Mouse (Mus musculus): ENCODE measurements around the gene Bco2.

Gene Bco2

GRCm38 (mm10) chr9:50515462-50515861 is 39.5 kb downstream of the Bco2 start:
- no peak for DNase-seq (ENCODE audit: low spot score)

- DNase-seq (ENCODE audit: low spot score) = no peak
These were observed 47.4 kb downstream of the Bco2 start for GRCm38 (mm10) chr9:50507570-50507969.

DNA sequence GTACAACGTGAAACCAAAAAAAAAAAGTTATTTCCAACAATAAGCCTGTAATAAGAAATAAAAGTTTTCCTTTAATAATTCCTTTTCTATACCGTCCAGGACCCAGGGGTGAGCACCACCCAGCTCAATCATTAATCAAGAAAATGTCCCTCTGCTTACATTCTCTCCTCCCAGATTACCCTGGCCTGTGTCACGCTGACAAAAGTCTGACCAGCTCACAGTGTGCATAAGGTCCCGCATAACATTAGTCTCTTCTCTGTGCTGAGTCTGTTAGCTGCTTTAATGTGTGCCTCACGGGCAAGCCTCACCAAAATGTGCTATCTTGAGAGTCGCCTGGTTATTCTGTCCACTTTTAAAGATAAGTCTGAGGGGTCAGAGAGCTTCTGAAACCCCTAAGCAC is 49.6 kb downstream of the Bco2 start:
- DNase-seq (ENCODE audit: low spot score) = no peak

- no peak for DNase-seq (ENCODE audit: low spot score)
These were observed 52.0 kb downstream of the Bco2 start for GRCm38 (mm10) chr9:50502949-50503348.

DNA sequence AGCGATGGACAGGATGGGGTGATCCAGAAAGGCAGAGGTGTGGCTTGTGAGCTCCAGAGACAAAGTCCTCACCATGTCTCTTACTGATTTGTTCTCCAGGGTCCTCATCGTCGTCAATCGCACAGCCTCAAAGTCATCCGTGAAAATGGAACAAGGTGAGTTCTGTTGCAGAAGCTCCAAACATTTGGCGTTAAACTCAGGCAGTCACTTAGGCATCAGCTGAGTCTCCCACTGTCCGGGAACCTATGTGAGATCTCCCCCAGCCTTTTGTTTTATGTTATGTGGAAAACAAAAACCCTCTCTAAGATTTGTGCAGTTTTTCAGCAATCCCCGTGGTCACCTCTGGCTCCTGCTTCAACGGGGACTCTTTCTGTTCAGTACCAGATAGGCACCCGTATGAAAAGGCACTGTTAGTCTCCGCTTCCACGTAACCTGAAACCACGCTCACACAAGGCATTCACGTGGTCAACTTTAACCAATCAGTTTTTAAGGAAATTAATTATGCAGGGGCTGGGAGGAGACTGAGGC is 53.9 kb downstream of the Bco2 start:
- DNase-seq (ENCODE audit: low spot score) = no peak

DNA sequence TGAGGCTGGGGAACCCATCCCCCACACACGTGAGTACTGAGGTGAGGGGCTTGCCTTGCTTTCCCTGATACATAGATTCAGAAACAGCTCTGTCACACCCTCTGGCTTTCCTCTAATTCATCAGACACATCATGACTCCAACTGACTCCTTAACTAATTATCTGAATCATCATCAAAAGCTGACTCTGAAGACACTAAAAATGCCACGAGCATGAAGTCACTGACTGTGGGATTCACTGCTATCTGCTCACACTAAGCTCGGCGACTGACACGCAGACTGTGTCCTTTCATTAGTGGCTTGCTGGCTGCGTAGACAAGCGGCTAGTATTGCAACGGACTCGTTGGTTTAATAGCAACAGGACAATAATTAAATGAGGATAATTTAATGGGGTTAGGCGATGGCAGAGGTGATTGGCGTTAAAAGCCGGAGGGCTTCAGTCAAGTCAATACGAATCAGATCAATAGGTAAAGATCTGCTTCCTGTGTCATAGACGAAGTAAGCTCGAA is 54.5 kb downstream of the Bco2 start:
- no peak for DNase-seq (ENCODE audit: low spot score)

DNA sequence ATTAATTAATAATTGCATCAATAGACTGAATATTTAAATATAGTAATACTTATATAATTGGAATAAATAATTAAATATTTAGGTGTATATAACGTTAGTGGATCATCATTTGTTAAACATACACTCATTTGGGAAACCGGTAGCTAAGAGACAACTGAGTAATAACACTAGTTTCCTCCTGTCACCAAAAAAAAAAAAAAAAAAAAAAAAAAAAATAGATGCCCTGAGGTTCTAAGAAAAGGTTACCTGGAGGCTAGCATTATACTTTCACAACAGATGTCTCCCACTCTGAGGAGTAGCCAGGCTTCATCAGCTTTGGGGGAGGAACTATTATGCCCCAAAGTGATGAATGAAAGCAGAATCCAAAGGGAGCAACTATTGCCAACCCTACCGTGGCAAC is 55.2 kb downstream of the Bco2 start:
- no peak for DNase-seq (ENCODE audit: low spot score)

- DNase-seq (ENCODE audit: low spot score) = no peak
These were observed 56.2 kb downstream of the Bco2 start for GRCm38 (mm10) chr9:50498815-50499214.

- DNase-seq (ENCODE audit: low spot score) = no peak
These were observed 57.4 kb downstream of the Bco2 start for GRCm38 (mm10) chr9:50497536-50497935.

GRCm38 (mm10) chr9:50497076-50497475 is 57.9 kb downstream of the Bco2 start:
- DNase-seq (ENCODE audit: low spot score) = no peak

DNA sequence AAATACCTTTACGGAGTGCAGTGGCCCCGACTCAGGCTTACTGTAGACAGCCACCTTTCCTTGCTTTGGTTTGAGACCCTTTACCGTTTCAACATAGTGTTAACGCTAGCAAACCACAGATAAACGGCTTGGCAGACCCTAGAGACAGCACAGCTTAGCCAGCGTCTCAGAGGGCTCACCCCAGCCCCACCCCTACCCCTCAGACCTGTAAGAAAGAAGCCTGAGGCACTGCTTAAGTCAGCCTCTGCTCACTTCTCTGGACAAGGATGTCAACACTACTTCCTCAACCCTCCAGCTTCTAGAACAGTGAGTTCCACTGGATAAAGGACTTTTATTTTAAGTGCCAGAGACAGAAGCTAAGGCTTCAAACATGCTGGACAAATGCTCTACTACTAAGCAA is 58.4 kb downstream of the Bco2 start:
- no peak for DNase-seq (ENCODE audit: low spot score)

DNA sequence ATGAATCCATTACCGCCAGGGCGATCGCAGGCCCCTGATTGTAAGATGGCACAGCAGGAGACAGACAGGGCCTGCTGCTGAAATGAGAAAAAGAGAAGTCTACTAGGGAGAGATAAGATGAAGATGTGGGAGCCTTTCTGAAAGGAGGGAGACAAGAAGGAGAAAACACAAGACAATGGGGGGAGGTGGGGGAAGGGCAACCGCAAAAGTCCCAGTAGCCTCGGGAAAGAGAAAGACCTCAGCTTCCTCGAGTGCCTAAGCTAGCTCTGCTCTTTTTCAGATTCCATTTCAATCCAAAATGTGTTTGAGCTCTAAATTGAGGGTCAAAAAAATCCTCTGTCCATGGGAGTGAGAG is 58.9 kb downstream of the Bco2 start:
- no peak for DNase-seq (ENCODE audit: low spot score)

DNA sequence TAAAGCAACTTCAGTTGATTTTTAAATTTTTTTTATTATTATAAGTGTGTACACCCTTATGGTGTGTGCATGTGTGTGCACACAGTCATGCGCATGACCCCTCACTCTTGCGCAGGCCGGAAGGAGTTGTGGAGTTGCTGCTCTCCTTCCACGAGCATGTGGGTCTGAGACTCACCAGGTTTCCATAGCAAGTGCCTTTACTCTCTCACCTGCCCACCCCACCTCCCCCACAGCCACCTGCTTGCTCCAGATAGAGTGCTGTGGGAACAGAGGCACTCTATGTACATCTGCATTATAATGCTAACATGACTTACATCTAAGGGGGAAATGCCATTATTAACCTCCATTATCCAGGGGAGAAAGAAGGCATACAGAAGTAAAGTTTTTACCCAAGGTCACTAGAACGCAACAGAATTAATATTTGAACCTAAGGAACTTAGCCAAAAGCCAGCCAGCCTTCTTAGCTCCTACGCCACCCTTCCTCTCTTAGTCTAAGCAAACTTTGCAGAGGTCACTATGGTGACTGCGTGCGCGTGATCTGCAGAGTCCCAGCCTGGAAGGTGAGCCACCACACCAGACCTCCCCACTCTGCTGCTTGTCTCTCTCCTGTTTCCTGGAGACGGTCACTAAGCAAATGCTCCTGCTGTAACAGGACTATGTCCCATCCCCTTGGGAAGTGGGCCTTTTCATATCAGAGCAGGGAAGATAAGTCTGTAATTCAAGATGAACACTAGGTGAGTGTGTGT is 59.4 kb downstream of the Bco2 start:
- DNase-seq (ENCODE audit: low spot score) = no peak

DNA sequence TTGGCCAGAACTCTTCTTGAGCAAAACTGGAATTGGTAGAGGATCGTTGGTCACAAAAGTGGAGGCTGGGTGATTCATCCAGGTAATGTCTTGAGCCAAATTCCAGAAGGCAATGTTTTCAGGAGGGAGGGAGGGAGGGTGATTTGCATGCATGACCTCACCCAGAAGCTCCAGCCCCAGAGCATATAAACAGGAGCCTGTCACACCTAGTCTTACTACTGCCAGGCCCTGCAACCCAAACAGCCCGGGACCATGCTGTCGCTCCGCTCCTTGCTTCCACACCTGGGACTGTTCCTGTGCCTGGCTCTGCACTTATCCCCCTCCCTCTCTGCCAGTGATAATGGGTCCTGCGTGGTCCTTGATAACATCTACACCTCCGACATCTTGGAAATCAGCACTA is 60.7 kb downstream of the Bco2 start, which contains the start of gene Plet1:
Gene Plet1 (plus strand): TSS at position 215 of the 400 bp plus-strand sequence.
- DNase-seq (ENCODE audit: low spot score) = no peak

DNA sequence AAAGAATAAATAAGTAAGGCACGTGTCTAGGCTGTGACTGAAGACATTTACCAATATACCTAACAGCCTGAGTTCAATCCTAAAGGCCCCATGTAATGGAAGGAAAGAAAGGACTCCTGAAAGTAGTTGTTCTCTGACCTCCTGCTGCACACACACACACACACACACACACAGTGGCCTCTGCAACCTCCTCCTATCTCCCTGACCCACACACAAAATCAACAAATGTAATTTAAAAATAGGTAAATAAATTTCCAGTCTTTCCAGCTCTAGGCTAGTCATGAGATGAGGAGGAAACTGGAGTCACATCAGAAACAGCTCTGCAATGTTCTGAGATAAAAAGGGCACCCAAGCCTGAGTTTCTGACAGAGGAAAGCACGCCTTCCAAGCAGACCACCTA is 61.2 kb downstream of the Bco2 start:
- DNase-seq (ENCODE audit: low spot score) = no peak

DNA sequence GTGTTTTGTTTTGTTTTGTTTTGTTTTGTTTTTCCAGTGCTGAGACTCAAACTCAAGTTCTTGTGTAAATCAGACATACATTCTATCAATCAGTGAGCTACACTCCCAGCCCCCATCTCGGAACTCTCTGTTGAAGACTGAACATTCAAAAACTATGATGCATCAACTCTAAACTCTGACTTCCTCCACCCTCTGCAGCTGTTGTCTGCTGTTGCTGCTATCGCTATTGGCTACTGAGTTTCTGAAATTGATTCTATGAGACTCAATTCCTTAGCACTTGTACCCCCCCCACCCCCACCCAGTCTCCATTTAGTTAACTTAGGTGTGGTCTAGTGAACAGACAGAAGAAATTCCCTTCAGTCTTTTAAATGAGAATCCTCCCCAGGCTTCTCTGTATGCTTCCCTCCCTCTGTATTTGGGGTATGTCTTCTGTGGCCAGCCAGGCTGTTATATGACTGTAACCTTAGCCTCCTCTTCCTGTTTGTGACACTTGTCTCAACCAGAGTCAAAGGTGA is 63.4 kb downstream of the Bco2 start:
- DNase-seq (ENCODE audit: low spot score) = no peak

- DNase-seq (ENCODE audit: low spot score) = no peak
These were observed 64.1 kb downstream of the Bco2 start for GRCm38 (mm10) chr9:50490836-50491235.

DNA sequence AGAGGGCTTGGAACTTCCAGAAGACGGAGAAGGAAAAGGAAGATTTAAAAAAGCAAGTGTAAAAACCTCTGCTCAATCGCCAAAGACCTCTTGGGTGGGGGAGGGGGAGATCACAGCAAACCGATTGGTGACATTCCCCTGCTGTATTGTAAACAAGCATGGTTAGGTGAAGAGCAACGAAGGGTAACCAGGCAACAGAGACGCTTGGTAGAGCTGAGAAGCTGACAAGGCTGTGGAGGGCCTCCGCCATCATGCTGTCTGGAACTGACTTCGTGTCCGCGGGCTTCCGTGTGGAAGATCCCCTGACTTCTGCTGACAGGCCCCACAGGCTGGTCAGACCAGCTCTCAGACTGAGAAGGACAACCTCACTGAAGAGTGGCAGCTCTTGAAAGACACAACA is 69.5 kb downstream of the Bco2 start:
- no peak for DNase-seq (ENCODE audit: low spot score)

All from T-cell, adult 2 months (primary cell).